Mouse (Mus musculus): Measurements from ENCODE around the gene Casc1. TPM values are rescaled to one million over a fixed set of nuclear protein-coding genes. Genes with fewer than 3 reads are reported as not detected.

Casc1 gene
- polyA plus RNA-seq, 1 experiment: 0.35 TPM

GRCm38 (mm10) chr6:145205142-145205541, 5.7 kb downstream of the Casc1 start:
- Histone ChIP-seq H3K27ac (ENCODE audit: insufficient read depth, low read depth, low read length) (no peak overlapping the region), H3K4me3 (ENCODE audit: insufficient read depth, low read length) (no peak overlapping the region), H3K4me1 (ENCODE audit: control insufficient read depth, insufficient read depth, low read length) (no peaks in the 10 kb centered on the region)
- TF ChIP-seq POLR2A (IDR thresholded peaks at IDR 0.05; ENCODE audit: borderline replicate concordance, low read depth, low read length): no peak
- TF ChIP-seq CTCF (IDR thresholded peaks at IDR 0.05; ENCODE audit: low read depth, low read length): no peak

GRCm38 (mm10) chr6:145204440-145204839, 6.4 kb downstream of the Casc1 start:
- no peak overlapping the region for H3K4me3 ChIP-seq (ENCODE audit: insufficient read depth, low read length)
- H3K27ac ChIP-seq (ENCODE audit: insufficient read depth, low read depth, low read length): no peak overlapping the region
- no peaks in the 10 kb centered on the region for H3K4me1 ChIP-seq (ENCODE audit: control insufficient read depth, insufficient read depth, low read length)
- TF ChIP-seq POLR2A (IDR thresholded peaks at IDR 0.05; ENCODE audit: borderline replicate concordance, low read depth, low read length): no peak
- no peak for TF ChIP-seq CTCF (IDR thresholded peaks at IDR 0.05; ENCODE audit: low read depth, low read length)

- Histone ChIP-seq H3K27ac (ENCODE audit: insufficient read depth, low read depth, low read length) (no peak overlapping the region), H3K4me3 (ENCODE audit: insufficient read depth, low read length) (no peak overlapping the region), H3K4me1 (ENCODE audit: control insufficient read depth, insufficient read depth, low read length) (no peaks in the 10 kb centered on the region)
- no peak for TF ChIP-seq CTCF (IDR thresholded peaks at IDR 0.05; ENCODE audit: low read depth, low read length)
- TF ChIP-seq POLR2A (IDR thresholded peaks at IDR 0.05; ENCODE audit: borderline replicate concordance, low read depth, low read length): no peak
Observed at GRCm38 (mm10) chr6:145202432-145203125, 8.2 kb downstream of the Casc1 start.

- TF ChIP-seq CTCF (IDR thresholded peaks at IDR 0.05; ENCODE audit: low read depth, low read length) (no peak), POLR2A (IDR thresholded peaks at IDR 0.05; ENCODE audit: borderline replicate concordance, low read depth, low read length) (no peak)
- Histone ChIP-seq H3K4me1 (ENCODE audit: control insufficient read depth, insufficient read depth, low read length) (peaks cover 5% of the 10 kb centered on the region; the same call in 1 of the 2 replicates), H3K27ac (ENCODE audit: insufficient read depth, low read depth, low read length) (no peak overlapping the region), H3K4me3 (ENCODE audit: insufficient read depth, low read length) (no peak overlapping the region)
Observed at GRCm38 (mm10) chr6:145197949-145198686, 12.7 kb downstream of the Casc1 start.

- Histone ChIP-seq H3K27ac (ENCODE audit: insufficient read depth, low read depth, low read length) (no peak overlapping the region), H3K4me3 (ENCODE audit: insufficient read depth, low read length) (no peak overlapping the region), H3K4me1 (ENCODE audit: control insufficient read depth, insufficient read depth, low read length) (peaks cover 6% of the 10 kb centered on the region; the same call in 1 of the 2 replicates)
- TF ChIP-seq CTCF (IDR thresholded peaks at IDR 0.05; ENCODE audit: low read depth, low read length): no peak
- no peak for TF ChIP-seq POLR2A (IDR thresholded peaks at IDR 0.05; ENCODE audit: borderline replicate concordance, low read depth, low read length)
Observed at GRCm38 (mm10) chr6:145193446-145193845, 17.4 kb downstream of the Casc1 start.

GRCm38 (mm10) chr6:145193038-145193437, 17.8 kb downstream of the Casc1 start:
- TF ChIP-seq CTCF (IDR thresholded peaks at IDR 0.05; ENCODE audit: low read depth, low read length) (no peak), POLR2A (IDR thresholded peaks at IDR 0.05; ENCODE audit: borderline replicate concordance, low read depth, low read length) (no peak)
- Histone ChIP-seq H3K4me1 (ENCODE audit: control insufficient read depth, insufficient read depth, low read length) (peaks cover 6% of the 10 kb centered on the region; the same call in 1 of the 2 replicates), H3K27ac (ENCODE audit: insufficient read depth, low read depth, low read length) (no peak overlapping the region), H3K4me3 (ENCODE audit: insufficient read depth, low read length) (no peak overlapping the region)

- H3K27ac ChIP-seq (ENCODE audit: insufficient read depth, low read depth, low read length): no peak overlapping the region
- TF ChIP-seq CTCF (IDR thresholded peaks at IDR 0.05; ENCODE audit: low read depth, low read length): no peak
- no peak for TF ChIP-seq POLR2A (IDR thresholded peaks at IDR 0.05; ENCODE audit: borderline replicate concordance, low read depth, low read length)
- no peak overlapping the region for H3K4me3 ChIP-seq (ENCODE audit: insufficient read depth, low read length)
- H3K4me1 ChIP-seq (ENCODE audit: control insufficient read depth, insufficient read depth, low read length): no peaks in the 10 kb centered on the region
Observed at GRCm38 (mm10) chr6:145187093-145188088, 23.4 kb downstream of the Casc1 start.

GRCm38 (mm10) chr6:145186096-145186495, 24.7 kb downstream of the Casc1 start:
- TF ChIP-seq POLR2A (IDR thresholded peaks at IDR 0.05; ENCODE audit: borderline replicate concordance, low read depth, low read length): no peak
- no peak for TF ChIP-seq CTCF (IDR thresholded peaks at IDR 0.05; ENCODE audit: low read depth, low read length)
- H3K4me3 ChIP-seq (ENCODE audit: insufficient read depth, low read length): no peak overlapping the region
- no peak overlapping the region for H3K27ac ChIP-seq (ENCODE audit: insufficient read depth, low read depth, low read length)
- H3K4me1 ChIP-seq (ENCODE audit: control insufficient read depth, insufficient read depth, low read length): no peaks in the 10 kb centered on the region

- no peaks in the 10 kb centered on the region for H3K4me1 ChIP-seq (ENCODE audit: control insufficient read depth, insufficient read depth, low read length)
- H3K4me3 ChIP-seq (ENCODE audit: insufficient read depth, low read length): no peak overlapping the region
- H3K27ac ChIP-seq (ENCODE audit: insufficient read depth, low read depth, low read length): no peak overlapping the region
- TF ChIP-seq CTCF (IDR thresholded peaks at IDR 0.05; ENCODE audit: low read depth, low read length) (no peak), POLR2A (IDR thresholded peaks at IDR 0.05; ENCODE audit: borderline replicate concordance, low read depth, low read length) (no peak)
Observed at GRCm38 (mm10) chr6:145182044-145182443, 28.8 kb downstream of the Casc1 start.
